Mouse (Mus musculus) embryonic facial prominence, embryonic 12.5 days (tissue): ENCODE results near the gene Gm973. TPM values are rescaled to one million over a fixed set of nuclear protein-coding genes. Genes with fewer than 3 reads are reported as not detected.

Source experiments
- ATAC-seq: fragments of 200-750 bp; cut with Nextera tagmentation; 2 replicates; pipeline ENCODE4 v1.8.0; 2017; ENCODE audit not compliant: insufficient number of reproducible peaks, insufficient read depth, low FRiP score, low TSS enrichment
- H3K27ac ChIP-seq: fragments of 300-500 bp; sonication (generic); 2 replicates; pipeline ENCODE4 v1.5.1; 2016; ENCODE audit warnings: mild to moderate bottlenecking
- H3K27me3 ChIP-seq: fragments of 300-500 bp; sonication (generic); 2 replicates; pipeline ENCODE4 v1.6.1; 2016; ENCODE audit warnings: mild to moderate bottlenecking, moderate library complexity
- H3K36me3 ChIP-seq: fragments of 300-500 bp; sonication (generic); 2 replicates; pipeline ENCODE4 v1.6.1; 2016; ENCODE audit warnings: mild to moderate bottlenecking
- H3K4me1 ChIP-seq: fragments of 300-500 bp; sonication (generic); 2 replicates; pipeline ENCODE4 v1.6.1; 2016
- H3K4me2 ChIP-seq: fragments of 300-500 bp; sonication (generic); replicated peaks from 2 replicates; pipeline ENCODE4 v1.6.1; 2016; ENCODE audit warnings: mild to moderate bottlenecking, moderate library complexity
- H3K4me3 ChIP-seq: fragments of 300-500 bp; sonication (generic); 2 replicates; pipeline ENCODE4 v1.5.1; 2016; ENCODE audit warnings: mild to moderate bottlenecking
- H3K9ac ChIP-seq: fragments of 300-500 bp; sonication (generic); 2 replicates; pipeline ENCODE4 v1.6.1; 2016; ENCODE audit warnings: mild to moderate bottlenecking, moderate library complexity
- H3K9me3 ChIP-seq: fragments of 300-500 bp; sonication (generic); 2 replicates; pipeline ENCODE4 v1.6.1; 2016; ENCODE audit warnings: mild to moderate bottlenecking, moderate library complexity
- WGBS: fragments of 180-500 bp; shearing (Covaris S2); methylation state at CpG from one replicate; pipeline ENCODE4 v1.1.7; 2016; 5-methylcytosine and 5-hydroxymethylcytosine counted together
- polyA plus RNA-seq: library from polyadenylated mRNA; unstranded; fragments of >200 nt; fragmentation: Nextera tagmentation; extraction: Ambion mirVana; gene quantifications from 2 replicates; pipeline ENCODE4 v1.2.1, GENCODE M21; 2016

Gm973 gene
- polyA plus RNA-seq, result 0.67 and 0.82 TPM in 2 replicates

DNA sequence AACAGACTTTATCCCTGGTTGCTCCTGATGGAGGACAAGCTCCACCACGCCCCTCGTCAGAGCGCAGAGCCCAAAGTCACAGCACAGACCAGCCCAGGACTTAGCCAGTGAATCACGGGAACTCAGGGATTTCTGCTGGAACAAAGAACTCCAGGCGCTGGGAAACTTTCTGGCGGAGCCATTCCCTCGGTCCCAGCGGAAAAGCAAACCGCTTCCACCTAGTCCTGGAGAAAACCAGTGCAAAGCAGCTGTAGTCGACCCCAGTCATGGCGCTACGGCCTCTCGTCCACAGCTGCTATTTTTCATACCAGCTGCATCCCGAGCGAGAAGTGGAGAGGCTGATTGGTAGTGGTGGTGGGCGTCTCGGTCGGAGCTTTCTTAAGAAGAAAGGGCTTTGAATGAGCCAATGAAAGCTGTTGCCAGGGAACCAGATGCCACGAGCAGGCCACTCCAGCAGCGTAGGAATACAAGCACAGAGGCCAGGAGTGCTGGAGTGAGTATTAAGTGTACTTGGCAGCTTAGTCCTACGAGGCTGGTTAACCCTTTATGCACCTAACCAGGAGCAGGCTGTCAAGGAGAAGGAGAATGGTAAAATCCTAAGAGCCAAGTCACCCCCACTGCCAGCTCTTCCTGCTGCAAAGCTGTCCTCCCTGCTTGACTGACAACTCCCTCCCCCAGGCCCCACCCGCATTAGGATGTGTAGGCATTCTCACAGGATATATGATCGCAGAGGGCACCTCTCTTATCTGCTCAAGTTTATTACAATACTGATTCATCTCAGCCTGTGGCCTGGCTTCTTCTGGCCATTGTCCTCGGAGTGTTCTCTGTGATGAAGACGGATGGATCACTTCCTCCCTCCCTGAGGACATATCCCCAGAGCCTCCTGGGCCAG lies at the start of gene Gm973:
Gene Gm973 (plus strand): TSS at position 239 of the 892 bp plus-strand sequence.
- peak within 1 kb of the TSS; percentile 56 for H3K9ac ChIP-seq
- H3K27ac ChIP-seq, result peak within 1 kb of the TSS; percentile 97
- no peaks in the 10 kb centered on the region for H3K9me3 ChIP-seq
- WGBS, result 5% methylated on average over 25 of the region's 25 CpGs
- H3K27me3 ChIP-seq, result no peaks in the 10 kb centered on the region
- H3K4me3 ChIP-seq, result peak within 1 kb of the TSS; percentile 31
- H3K4me2 ChIP-seq, result peak within 1 kb of the TSS; percentile 52
- peak; percentile 91 for ATAC-seq
- H3K4me1 ChIP-seq, result peaks cover 35% of the 10 kb centered on the region
- H3K36me3 ChIP-seq, result no peaks in the 10 kb centered on the region

DNA sequence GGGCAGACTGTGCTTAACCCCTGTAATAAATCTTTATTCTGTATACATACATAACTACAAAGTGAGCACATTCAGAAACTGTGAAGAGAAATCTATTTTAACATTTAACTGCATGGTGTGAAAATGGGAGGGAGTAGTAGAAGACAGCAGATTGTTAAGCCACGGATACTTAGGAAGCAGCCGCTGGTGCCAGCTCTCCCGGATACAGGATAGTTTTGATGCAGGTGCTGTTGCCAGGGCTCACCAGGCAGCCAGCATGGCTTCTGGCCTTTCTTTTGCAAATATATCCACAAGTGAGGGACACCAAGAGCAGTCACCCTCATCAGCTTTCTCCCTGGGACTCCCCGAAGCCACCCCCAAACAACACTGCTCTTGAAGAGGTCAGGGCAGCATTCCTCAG lies 46.9 kb upstream of the Gm973 start:
- H3K9ac ChIP-seq, result no peak overlapping the region
- no peak overlapping the region for H3K4me3 ChIP-seq
- ATAC-seq, result no peak
- no peaks in the 10 kb centered on the region for H3K9me3 ChIP-seq
- H3K4me2 ChIP-seq, result no peak overlapping the region
- no peak overlapping the region for H3K27ac ChIP-seq
- peaks cover 36% of the 10 kb centered on the region for H3K4me1 ChIP-seq
- no peaks in the 10 kb centered on the region for H3K36me3 ChIP-seq
- WGBS, result 27% methylated on average over 4 of the region's 4 CpGs
- no peaks in the 10 kb centered on the region for H3K27me3 ChIP-seq

DNA sequence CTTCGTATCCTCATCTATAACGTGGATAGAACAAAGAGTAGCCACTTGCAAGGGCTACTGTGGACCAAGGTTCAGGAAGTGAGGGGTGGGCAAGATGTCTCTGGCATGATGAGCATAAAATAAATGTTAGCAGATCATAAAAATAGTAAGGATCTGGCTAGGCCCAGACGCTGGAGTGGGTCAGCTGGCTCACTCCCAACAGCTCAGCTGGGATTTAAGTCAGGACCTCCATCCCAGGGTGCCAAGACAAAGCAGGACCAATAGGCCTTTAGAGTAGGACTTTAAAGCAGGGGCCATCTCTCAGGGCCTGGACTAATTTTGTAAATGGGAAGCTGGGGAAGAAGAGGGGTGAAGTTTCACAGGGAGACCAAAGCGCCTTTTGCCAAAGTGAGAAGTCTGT lies 45.3 kb upstream of the Gm973 start:
- Histone ChIP-seq H3K9ac (no peak overlapping the region), H3K4me2 (no peak overlapping the region), H3K4me3 (no peak overlapping the region), H3K4me1 (peaks cover 21% of the 10 kb centered on the region), H3K27me3 (no peaks in the 10 kb centered on the region), H3K36me3 (no peaks in the 10 kb centered on the region), H3K9me3 (no peaks in the 10 kb centered on the region), H3K27ac (no peak overlapping the region)
- ATAC-seq, result no peak
- WGBS, result 55% methylated on average over 4 of the region's 4 CpGs

DNA sequence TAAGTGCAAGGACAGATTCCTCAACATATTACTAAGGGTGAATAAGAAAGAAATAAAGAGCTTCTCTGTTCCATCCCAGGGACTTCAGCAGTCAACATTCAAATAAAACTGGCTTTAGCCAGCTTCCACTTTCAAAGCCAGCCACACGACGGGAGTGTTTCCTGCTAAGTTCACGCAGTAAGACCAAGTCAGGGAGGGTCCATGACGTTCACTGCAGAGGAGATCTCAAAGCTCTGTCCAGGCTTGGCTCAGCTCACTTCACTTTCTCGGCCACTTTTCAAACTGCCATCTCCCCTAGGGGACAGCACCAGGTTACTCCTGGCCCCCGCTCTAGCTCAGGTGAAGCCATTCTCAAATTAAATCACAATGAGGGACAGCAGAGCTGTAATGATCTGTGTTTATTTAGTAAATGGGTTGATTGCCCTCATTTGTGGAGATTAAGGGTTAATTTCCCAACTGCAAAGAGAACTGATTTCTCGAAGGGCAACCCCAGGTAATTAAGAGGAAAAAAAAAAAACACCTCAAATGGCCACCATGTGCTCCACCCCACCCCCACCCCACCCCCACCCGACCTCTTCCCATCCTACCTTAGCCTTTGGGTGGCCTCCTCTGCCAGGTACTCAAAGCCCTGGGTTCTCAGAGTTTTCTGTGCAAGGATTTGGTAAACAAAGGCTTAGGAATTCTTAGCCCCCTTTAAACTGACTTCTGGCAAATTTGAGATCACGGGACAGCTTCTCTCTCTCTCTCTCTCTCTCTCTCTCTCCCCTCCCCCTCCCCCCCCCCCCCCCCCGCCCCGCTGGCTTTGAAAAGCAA lies 43.5 kb upstream of the Gm973 start:
- Histone ChIP-seq H3K9ac (no peak overlapping the region), H3K4me1 (peaks cover 19% of the 10 kb centered on the region), H3K36me3 (no peaks in the 10 kb centered on the region), H3K4me3 (no peak overlapping the region), H3K4me2 (0 out of 2 replicates have a peak overlapping the region, but pooled peaks have one; percentile 17), H3K9me3 (no peaks in the 10 kb centered on the region), H3K27me3 (no peaks in the 10 kb centered on the region), H3K27ac (no peak overlapping the region)
- no peak; the same call in 1 of the 2 replicates for ATAC-seq
- WGBS, result 3% methylated on average over 9 of the region's 11 CpGs

- ATAC-seq, result no peak
- Histone ChIP-seq H3K4me1 (peaks cover 19% of the 10 kb centered on the region), H3K9ac (no peak overlapping the region), H3K27ac (no peak overlapping the region), H3K4me2 (0 out of 2 replicates have a peak overlapping the region, but pooled peaks have one; percentile 17), H3K4me3 (no peak overlapping the region), H3K36me3 (no peaks in the 10 kb centered on the region), H3K27me3 (no peaks in the 10 kb centered on the region), H3K9me3 (no peaks in the 10 kb centered on the region)
- WGBS, result 4% methylated on average over 4 of the region's 4 CpGs
Observed at GRCm38 (mm10) chr1:59473181-59473555, 42.9 kb upstream of the Gm973 start.

DNA sequence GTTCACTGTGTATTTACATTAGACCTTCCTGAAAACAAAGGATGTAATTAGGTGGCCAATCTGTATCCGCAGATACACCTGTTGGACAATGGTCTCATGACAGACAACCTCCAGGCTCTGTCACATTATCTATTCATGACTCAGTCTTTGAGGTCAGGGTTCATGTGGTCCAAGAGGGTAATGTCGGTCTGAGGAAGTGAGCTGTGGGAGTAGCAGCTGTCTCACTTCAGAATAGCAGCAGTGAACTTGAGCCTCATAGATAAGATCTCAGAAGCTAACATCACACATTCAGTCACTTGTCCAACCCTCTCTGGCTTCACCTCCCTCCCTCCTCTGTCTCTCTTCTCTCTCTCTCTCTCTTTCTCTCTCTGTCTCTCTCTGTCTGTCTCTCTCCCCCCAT lies 40.4 kb upstream of the Gm973 start:
- ATAC-seq, result no peak
- Histone ChIP-seq H3K36me3 (no peaks in the 10 kb centered on the region), H3K9ac (no peak overlapping the region), H3K4me3 (no peak overlapping the region), H3K27ac (no peak overlapping the region), H3K4me2 (no peak overlapping the region), H3K4me1 (peaks cover 30% of the 10 kb centered on the region), H3K9me3 (no peaks in the 10 kb centered on the region), H3K27me3 (no peaks in the 10 kb centered on the region)
- WGBS, result 26% methylated on average over 2 of the region's 2 CpGs

- Histone ChIP-seq H3K27me3 (no peaks in the 10 kb centered on the region), H3K4me1 (peaks cover 14% of the 10 kb centered on the region), H3K4me2 (no peak overlapping the region), H3K36me3 (no peaks in the 10 kb centered on the region), H3K9me3 (no peaks in the 10 kb centered on the region), H3K4me3 (no peak overlapping the region), H3K9ac (no peak overlapping the region), H3K27ac (no peak overlapping the region)
- ATAC-seq, result no peak
- 78% methylated on average over 3 of the region's 3 CpGs for WGBS
Observed at GRCm38 (mm10) chr1:59478911-59479310, 37.2 kb upstream of the Gm973 start.

GRCm38 (mm10) chr1:59480821-59481455 lies 35.1 kb upstream of the Gm973 start:
- Histone ChIP-seq H3K36me3 (no peaks in the 10 kb centered on the region), H3K4me3 (peak overlapping the region; percentile 31), H3K9me3 (no peaks in the 10 kb centered on the region), H3K27ac (peak overlapping the region; percentile 98), H3K9ac (peak overlapping the region; percentile 54), H3K27me3 (no peaks in the 10 kb centered on the region), H3K4me1 (peaks cover 23% of the 10 kb centered on the region), H3K4me2 (peak overlapping the region; percentile 95)
- WGBS, result under 1% methylated on average over 23 of the region's 23 CpGs
- no peak for ATAC-seq

GRCm38 (mm10) chr1:59481456-59482291 lies 34.4 kb upstream of the Gm973 start:
- Histone ChIP-seq H3K9ac (peak overlapping the region; percentile 99), H3K27me3 (no peaks in the 10 kb centered on the region), H3K9me3 (no peaks in the 10 kb centered on the region), H3K4me2 (peak overlapping the region; percentile 95), H3K4me1 (peaks cover 29% of the 10 kb centered on the region), H3K27ac (peak overlapping the region; percentile 98), H3K4me3 (peak overlapping the region; percentile 94), H3K36me3 (0 out of 2 replicates have a peak, but pooled peaks cover 5% of the 10 kb centered on the region)
- peak; percentile 93 for ATAC-seq
- under 1% methylated on average over 53 of the region's 57 CpGs for WGBS

DNA sequence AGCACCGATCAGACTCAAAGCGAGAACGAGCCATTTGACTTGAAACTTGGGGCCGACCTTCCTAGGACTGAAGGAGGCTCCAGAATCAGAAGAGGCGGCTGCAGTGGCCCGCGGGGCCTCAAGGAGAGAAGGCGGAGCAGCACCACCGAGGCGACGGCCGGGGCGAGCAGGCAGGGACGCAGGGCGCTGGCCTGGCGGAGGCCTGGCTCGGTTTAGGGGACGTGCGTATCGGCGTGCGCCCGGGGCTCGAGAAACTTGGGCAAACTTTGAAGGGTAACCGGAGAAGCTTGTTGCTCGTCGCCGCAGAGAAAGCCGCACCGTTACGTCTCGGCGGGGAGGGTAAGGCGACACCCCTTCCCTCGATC lies 33.8 kb upstream of the Gm973 start, which contains the start of gene Fzd7:
Gene Fzd7 (plus strand): TSS at position 94 of the 365 bp plus-strand sequence.
- under 1% methylated on average over 35 of the region's 35 CpGs for WGBS
- 0 out of 2 replicates have a peak, but pooled peaks cover 5% of the 10 kb centered on the region for H3K36me3 ChIP-seq

More for the DNA sequence above, 33.8 kb upstream of the Gm973 start, which contains the start of gene Fzd7:
- H3K4me2 ChIP-seq, result peak within 1 kb of the TSS; percentile 95
- ATAC-seq, result peak; percentile 18; the same call in 1 of the 2 replicates
- no peaks in the 10 kb centered on the region for H3K9me3 ChIP-seq
- peak within 1 kb of the TSS; percentile 98 for H3K27ac ChIP-seq
- H3K4me3 ChIP-seq, result peak within 1 kb of the TSS; percentile 94
- peak within 1 kb of the TSS; percentile 99 for H3K9ac ChIP-seq
- H3K4me1 ChIP-seq, result peaks cover 34% of the 10 kb centered on the region
- H3K27me3 ChIP-seq, result no peaks in the 10 kb centered on the region
